Mouse (Mus musculus) thymus, postnatal 25 days (tissue): ENCODE results near the gene Rnf186.
"Not testable (repeated sequence)": the region's sequence is repeated elsewhere in the genome, so short reads cannot be mapped to it uniquely, and the experiment has no call there.

Source experiments
- DNase-seq: peaks from one replicate; pipeline ENCODE4 v3.0.0; 2022

Rnf186 gene

GRCm38 (mm10) chr4:138972139-138972826, 5.4 kb downstream of the Rnf186 start:
- DNase-seq = peak; percentile 42

GRCm38 (mm10) chr4:138972827-138973718, 6.2 kb downstream of the Rnf186 start, which contains the start of gene Tmco4:
Tmco4 (plus strand) TSS chr4:138972888.
- peak; percentile 86 for DNase-seq

- DNase-seq = no peak
Measured at GRCm38 (mm10) chr4:138973719-138974115, 6.8 kb downstream of the Rnf186 start.

- DNase-seq = not testable (repeated sequence)
Measured at GRCm38 (mm10) chr4:138974540-138974939, 7.6 kb downstream of the Rnf186 start.

- peak; percentile 9 for DNase-seq
Measured at GRCm38 (mm10) chr4:138975194-138975593, 8.3 kb downstream of the Rnf186 start.

- DNase-seq = no peak
Measured at GRCm38 (mm10) chr4:138976046-138976445, 9.1 kb downstream of the Rnf186 start.

- DNase-seq = no peak
Measured at GRCm38 (mm10) chr4:138980021-138980420, 13.1 kb downstream of the Rnf186 start.

- no peak for DNase-seq
Measured at GRCm38 (mm10) chr4:138980771-138981420, 14.0 kb downstream of the Rnf186 start.

- no peak for DNase-seq
Measured at GRCm38 (mm10) chr4:138983422-138983821, 16.5 kb downstream of the Rnf186 start.

- no peak for DNase-seq
Measured at GRCm38 (mm10) chr4:138984744-138985143, 17.8 kb downstream of the Rnf186 start.

GRCm38 (mm10) chr4:138986280-138986679, 19.4 kb downstream of the Rnf186 start:
- no peak for DNase-seq

- DNase-seq = no peak
Measured at GRCm38 (mm10) chr4:138994389-138994788, 27.5 kb downstream of the Rnf186 start.

- peak; percentile 32 for DNase-seq
Measured at GRCm38 (mm10) chr4:138996410-138996809, 29.5 kb downstream of the Rnf186 start.

- DNase-seq = no peak
Measured at GRCm38 (mm10) chr4:138997121-138997520, 30.2 kb downstream of the Rnf186 start.

GRCm38 (mm10) chr4:138998611-138999010, 31.7 kb downstream of the Rnf186 start:
- DNase-seq = no peak

- DNase-seq = no peak
Measured at GRCm38 (mm10) chr4:139001026-139001425, 34.1 kb downstream of the Rnf186 start.

GRCm38 (mm10) chr4:139001433-139001832, 34.5 kb downstream of the Rnf186 start:
- no peak for DNase-seq

GRCm38 (mm10) chr4:139004067-139004466, 37.2 kb downstream of the Rnf186 start:
- DNase-seq = no peak

- no peak for DNase-seq
Measured at GRCm38 (mm10) chr4:139005214-139005613, 38.3 kb downstream of the Rnf186 start.

GRCm38 (mm10) chr4:139007353-139007752, 40.4 kb downstream of the Rnf186 start:
- DNase-seq = no peak

GRCm38 (mm10) chr4:139007981-139008536, 41.1 kb downstream of the Rnf186 start:
- DNase-seq = no peak

- DNase-seq = no peak
Measured at GRCm38 (mm10) chr4:139011201-139011702, 44.3 kb downstream of the Rnf186 start.

- no peak for DNase-seq
Measured at GRCm38 (mm10) chr4:139013281-139013680, 46.4 kb downstream of the Rnf186 start.
